Mouse (Mus musculus) gastrocnemius, postnatal 25 days (tissue): ENCODE results near the gene Plk5. TPM values are rescaled to one million over a fixed set of nuclear protein-coding genes. Genes with fewer than 3 reads are reported as not detected.

Experiments
- DNase-seq: peaks from one replicate; pipeline ENCODE4 v3.0.0; 2022
- long read RNA-seq, 2 experiments: library from polyadenylated mRNA; stranded (forward); transcript quantifications; one replicate each; pipeline ENCODE4 v2.0.0; 2021
- total RNA-seq, 2 experiments: library from RNA; stranded (reverse); gene quantifications; 1 replicate in 1 of 2; 2 replicates in 1 of 2; pipeline ENCODE4 v1.2.3; 2021

Plk5 gene
- under 1 TPM; 0.13 TPM for total RNA-seq
- long read RNA-seq, experiment 1, result 0 reads
- long read RNA-seq, experiment 2, result 0 reads

DNA sequence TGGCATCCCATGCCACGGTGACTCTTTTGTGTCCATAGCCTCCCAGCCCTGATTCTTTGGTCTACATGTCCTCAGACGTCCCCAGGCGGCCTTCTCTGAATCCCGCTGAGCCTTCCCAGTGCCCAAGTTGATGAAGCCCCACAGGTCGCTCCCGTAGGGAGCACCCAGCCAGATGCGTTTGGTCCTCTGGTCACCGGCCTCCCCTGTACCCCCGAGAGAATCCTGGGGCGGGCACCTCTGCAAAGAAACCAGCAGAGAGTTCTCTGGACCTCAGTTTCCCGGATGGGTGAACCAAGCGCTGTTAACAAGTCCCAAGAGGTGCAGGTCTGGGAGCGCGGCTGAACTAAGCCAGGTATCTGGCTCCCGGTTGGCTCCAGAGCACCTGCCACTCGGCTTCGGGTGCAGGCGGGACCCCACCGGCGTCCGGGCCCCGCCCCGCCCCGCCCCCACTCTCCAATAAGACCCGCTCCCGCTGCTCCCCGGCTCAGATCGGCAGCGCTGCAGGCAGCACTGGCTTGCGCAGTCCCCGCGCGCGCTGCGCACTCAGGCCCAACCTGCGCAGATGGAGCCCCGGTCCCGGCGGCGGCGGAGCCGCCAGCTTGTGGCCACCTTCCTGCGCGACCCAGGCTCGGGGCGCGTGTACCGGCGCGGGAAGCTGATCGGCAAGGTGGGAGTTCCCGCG lies at the start of gene Plk5:
TSS of gene Plk5 (plus strand) at position 459 of the 682 bp plus-strand sequence.
- no peak for DNase-seq

DNA sequence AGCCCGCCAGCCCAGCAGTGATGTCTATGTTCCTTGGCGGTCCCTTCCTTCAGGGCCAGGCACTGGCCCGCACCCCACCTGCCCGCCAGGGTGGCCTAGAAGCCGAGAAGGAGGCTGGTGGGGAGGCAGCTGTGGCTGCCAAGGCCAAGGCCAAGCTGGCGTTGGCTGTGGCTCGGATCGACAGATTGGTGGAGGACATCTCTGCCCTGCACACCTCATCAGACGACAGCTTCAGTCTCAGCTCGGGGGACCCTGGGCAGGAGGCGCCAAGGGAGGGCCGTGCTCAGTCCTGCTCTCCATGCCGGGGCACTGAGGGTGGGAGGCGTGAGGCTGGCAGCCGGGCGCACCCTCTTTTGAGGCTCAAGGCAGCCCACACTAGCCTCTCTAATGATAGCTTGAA lies 44.7 kb upstream of the Plk5 start:
- no peak for DNase-seq

DNA sequence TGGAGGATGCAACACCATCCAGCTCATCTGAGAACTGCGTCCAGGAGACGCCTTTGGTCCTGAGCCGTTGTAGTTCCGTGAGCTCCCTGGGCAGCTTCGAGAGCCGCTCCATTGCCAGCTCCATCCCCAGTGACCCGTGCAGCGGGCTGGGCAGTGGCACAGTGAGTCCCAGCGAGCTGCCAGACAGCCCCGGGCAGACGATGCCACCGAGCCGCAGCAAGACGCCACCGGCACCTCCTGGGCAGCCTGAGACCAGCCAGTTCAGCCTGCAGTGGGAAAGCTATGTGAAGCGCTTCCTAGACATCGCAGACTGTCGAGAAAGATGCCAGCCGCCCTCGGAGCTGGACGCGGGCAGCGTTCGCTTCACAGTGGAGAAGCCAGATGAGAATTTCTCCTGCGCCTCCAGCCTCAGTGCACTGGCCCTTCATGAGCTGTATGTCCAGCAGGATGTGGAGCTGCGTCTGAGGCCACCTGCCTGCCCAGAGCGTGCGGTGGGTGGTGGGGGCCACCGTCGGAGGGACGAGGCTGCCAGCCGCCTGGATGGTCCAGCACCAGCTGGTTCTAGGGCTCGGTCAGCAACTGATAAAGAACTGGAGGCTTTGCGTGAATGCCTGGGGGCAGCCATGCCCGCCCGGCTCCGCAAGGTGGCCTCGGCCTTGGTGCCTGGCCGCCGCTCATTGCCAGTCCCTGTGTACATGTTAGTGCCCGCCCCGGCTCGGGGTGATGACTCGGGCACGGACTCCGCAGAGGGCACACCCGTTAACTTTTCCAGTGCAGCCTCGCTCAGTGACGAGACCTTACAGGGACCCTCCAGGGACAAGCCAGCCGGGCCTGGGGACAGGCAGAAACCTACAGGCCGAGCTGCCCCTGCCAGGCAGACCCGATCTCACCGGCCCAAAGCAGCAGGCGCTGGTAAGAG lies 43.4 kb upstream of the Plk5 start:
- DNase-seq, result no peak

DNA sequence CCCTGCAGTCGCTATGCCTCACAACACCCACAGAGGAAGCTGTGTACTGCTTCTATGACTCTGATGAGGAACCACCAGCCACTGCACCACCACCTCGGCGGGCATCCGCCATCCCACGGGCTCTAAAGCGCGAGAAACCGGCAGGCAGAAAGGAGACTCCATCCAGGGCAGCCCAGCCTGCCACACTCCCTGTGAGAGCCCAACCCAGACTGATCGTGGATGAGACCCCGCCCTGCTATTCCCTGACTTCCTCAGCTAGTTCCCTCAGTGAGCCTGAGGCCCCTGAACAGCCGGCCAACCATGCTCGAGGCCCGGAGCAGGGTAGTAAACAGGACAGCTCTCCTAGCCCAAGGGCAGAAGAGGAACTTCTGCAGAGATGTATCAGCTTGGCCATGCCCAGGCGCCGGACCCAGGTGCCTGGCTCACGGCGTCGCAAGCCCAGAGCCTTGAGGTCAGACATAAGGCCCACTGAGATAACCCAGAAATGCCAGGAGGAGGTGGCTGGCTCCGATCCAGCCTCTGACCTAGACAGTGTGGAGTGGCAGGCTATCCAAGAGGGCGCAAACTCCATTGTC lies 42.5 kb upstream of the Plk5 start:
- no peak for DNase-seq

DNA sequence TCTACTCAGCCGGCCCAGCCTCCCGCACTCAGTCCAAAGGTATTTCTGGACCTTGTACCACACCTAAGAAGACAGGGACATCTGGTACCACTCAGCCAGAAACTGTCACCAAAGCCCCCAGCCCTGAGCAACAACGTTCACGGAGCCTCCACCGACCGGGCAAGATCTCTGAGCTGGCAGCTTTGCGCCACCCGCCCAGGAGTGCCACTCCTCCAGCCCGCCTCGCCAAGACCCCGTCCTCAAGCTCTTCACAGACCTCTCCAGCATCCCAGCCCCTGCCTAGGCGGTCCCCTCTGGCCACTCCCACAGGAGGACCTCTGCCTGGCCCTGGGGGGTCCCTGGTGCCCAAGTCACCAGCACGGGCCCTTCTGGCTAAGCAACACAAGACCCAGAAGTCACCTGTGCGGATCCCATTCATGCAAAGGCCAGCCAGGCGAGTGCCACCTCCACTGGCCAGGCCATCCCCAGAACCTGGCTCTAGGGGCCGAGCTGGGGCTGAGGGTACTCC lies 41.7 kb upstream of the Plk5 start:
- no peak for DNase-seq

DNA sequence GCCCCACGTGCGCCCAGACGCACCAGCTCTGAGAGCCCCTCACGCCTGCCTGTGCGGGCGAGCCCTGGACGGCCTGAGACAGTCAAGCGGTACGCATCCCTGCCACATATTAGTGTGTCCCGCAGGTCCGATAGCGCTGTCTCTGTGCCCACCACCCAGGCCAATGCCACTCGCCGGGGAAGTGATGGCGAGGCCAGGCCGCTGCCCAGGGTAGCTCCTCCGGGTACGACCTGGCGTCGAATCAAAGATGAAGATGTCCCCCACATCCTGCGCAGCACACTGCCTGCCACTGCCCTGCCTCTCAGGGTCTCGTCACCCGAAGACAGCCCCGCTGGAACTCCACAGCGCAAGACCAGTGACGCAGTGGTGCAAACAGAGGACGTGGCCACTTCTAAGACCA lies 40.9 kb upstream of the Plk5 start:
- DNase-seq, result no peak

DNA sequence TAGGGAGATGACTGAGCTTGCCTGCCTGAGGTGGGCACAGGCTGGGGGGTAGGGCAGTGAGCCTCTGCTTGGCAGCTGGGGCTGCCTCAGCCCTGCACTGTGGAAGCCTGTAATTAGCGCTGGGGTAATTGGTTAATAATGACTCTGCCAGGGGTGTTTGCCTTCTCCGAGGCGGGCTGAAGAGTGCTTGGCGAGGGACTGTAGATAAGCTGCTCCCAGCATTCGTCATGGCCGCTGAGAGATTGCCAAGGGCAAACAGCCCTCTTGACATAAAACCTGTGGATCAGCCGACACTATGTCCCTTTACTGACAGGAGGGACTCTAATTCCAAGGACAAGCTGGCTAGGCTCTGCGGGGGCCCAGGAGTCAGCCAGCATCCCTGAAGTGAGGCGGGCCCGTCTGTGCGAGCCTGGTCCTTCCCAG lies 39.9 kb upstream of the Plk5 start:
- DNase-seq, result no peak

DNA sequence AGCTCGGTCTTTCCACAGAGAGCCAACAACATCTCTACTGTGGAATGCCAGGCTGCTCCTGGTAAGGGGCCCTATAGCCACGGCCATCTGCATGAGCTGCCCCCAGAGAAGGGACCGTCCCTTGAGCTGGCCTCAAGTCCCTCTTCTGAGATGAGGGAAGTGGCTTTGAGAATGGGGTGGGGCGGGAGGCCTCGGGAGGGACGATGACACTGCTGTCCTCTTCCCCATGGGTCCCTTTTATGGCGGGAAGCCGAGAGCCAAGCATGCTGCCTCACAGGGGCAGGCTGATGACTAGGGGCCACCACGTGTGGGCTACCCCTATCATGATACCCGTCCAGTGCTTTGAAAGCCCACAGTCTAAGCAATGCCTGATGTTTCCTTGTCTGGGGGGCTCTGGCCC lies 39.2 kb upstream of the Plk5 start:
- DNase-seq, result no peak

DNA sequence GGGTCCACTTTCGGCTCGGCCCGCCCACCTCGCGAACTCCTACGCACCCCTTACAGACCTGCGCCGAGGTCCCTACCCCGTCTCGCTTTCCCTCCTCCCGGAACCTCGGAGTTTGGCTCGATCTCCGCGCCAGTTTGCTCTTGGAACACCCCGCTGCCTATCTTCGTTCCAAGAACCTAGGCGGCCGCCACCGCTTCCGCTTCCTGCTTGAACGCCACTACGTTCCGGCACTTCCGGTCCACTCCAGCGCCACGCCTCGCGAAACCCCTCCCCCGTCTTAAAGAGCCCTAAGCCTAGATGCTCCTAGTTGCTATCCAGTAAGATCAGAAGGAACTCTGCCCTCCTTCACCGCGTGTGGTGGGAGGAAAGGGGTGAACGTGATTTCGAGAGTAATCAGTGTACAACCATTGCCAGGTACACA lies 35.9 kb upstream of the Plk5 start, which contains the start of gene 2310011J03Rik:
TSS of gene 2310011J03Rik (minus strand) at position 198 of the 421 bp plus-strand sequence.
- peak; percentile 90 for DNase-seq

DNA sequence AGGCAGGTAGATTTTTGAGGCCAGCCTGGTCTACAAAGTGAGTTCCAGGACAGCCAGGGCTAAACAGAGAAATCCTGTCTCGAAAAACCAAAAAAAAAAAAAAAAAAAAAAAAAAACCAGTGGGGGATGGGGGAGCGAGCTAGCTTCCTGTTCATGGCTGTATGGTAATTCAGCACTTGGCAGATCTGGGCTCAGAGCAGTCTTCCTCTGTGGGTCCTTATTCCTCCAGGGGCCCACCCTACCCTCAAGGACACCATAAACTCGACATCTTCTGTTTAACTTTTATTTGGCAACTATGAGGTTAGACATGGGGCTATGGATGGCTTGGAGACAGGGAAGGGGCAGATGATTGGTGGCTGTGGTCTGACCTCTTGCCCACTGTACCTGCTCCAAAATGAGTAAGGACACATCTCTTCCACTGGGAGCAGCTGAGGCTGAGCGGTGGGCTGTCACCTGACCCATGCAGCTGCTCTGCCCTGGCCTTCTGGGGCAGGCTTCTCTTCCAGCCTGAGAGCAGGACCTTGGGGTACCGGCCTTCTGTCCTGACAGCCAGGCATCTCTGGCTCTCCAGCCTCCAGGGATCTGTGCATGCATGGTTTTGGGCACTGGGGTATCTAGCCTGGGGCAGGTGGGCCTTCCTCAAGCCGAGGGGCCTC lies 35.1 kb upstream of the Plk5 start:
- DNase-seq, result no peak

DNA sequence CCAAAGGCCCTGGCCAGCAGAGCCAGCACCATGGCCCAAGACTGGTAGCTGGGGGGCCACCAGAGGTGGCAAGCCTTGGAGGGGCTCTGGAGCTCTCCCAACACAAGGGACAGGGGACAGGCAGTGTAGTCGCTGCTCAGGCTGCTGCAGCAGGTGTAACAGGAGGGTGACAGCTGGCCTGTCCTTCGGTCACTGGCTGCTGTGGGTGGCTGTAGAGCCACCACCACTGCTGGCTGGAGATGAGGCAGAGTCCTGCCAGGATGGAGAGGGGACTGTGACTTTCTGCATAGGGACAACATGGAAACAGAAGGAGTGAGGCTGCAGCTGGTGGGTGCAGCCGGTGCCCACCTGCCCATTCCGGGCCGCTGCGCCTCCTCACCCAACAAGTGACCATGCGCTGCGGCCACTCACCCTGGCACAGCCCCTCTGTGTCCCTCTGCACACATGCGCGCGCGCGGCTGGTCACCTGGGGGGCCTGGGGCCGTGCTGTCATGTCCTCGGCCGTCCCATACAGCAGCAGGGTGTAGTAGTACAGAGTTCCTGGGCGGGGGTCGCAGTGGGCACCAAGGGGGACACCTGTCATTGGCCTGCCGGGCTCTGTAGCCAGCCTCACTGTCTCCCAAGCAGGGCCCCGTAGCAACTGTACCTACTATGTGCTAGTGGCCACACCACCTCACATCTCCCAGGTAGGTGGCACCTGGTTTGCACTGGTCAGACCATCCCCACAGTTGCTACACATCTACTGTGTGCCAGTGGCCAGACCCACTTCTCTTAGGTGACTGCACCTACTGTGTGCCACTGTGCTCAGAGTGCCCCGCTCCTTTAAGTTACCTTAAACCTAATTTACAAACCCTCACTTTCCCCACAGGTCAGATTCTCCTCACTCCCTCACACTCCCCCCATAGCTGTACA lies 34.3 kb upstream of the Plk5 start:
- DNase-seq, result no peak

DNA sequence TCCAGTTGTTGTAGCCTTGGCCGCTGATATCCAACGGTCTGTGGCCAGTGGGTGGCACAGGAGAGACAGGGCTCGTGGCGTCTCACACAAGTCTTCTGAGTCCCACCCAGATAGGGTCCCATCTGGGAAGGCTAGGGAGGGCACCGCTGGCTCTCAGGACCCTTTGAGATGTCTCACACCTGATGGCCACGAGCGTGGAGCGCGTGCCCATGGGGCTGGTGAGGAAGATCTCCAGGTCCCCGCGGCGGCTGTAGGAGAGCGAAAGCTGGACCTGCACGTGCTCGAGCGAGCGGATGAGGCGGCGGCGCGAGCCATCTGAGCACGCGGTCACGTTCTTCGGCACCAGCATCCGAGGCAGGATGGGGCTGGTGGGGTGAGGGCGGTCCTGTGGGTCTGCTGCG lies 33.4 kb upstream of the Plk5 start:
- no peak for DNase-seq

DNA sequence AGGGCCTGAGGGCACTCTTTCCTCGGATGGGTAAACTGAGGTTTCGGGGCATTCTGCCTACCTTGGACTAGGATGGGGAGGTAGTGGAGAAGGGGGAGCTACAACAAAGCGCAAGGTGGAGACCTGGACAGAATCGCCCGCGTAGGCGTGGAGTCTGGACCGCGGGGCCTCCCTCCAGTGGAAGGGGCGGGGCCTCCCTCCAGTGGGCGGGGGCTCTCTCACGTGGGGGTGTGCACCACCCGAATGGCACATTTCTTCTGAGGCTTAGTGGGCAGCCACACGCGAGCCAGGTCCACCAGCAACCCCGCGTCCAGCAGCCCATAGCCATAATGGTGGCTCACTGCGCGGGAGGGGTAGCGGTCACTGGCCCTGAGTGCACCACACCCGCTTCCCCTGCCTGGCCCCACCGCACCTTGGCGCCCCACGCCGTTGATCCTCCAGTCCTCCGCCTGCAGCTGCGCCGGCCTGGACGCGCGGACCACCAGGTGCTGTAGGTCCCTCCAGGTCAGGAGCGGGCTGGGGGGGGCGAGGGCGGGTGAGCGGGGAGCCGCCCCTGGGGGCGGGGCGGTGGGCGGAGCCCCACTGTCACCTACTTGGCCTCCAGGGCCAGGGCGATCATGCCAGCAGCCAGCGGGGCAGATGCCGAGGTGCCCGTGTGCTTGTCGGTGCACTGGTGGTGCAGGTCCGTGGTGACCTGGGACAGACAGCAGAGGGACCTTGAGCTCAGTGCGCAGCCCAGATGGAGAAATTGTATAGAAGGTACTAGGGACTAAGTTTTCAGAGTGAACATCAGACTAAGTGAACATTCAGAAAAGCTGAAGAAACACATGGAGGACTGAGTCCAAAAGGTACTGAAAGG lies 32.8 kb upstream of the Plk5 start:
- peak; percentile 76 for DNase-seq

DNA sequence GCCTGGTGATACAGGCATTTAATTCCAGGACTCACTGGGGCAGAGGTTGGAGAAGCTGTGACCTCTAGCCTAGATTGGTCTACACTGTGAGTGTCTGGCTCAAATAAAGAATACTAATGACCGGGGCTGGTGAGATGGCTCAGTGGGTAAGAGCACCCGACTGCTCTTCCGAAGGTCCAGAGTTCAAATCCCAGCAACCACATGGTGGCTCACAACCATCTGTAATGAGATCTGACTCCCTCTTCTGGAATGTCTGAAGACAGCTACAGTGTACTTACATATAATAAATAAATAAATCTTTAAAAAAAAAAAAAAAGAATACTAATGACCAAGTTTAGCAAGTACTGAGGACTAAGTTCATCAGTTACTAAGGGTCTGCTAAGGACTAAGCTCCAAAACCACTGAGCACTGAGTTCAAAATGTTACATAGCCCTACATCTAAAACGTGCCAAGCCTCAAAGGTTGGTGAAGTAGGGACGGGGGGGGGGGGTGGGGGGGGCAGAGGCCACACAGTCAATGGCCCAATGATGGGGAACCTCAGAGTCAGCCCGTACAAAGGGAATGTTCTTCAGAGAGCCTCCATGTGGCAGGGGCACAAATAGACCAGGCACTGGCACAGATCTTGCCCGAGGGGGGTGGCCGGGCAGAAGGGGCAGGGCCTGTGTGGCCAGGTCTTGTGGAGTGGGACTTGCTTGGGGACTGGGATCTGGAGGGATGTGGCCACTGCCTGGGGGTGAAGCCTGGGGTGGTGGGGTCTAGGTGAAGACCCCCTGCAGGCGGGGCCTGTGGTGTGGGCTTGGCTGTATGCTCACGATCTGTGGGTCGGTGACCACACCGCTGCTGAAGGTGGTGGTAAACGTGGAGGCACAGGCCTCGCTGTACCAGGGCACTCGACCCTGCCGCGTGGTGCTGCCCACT lies 31.9 kb upstream of the Plk5 start:
- no peak for DNase-seq

DNA sequence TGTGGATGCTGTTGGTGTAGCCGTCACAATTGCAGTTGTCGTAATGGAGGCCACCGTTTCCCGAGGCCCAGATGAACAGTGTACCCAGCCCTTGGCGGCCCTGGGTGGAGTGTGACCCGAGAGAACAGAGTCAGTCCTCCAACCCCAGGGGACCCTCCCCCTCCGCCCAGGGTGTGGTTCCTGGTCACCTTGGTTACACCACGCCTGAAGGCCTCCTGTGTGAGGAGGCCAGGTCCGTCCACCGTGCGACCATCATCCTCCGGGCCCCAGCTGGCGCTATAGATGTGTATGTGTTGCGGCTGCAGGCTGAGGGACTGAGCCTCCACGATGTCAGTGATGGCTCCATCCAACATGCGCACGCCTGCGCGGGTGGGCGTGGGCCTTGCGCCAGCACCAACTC lies 31.2 kb upstream of the Plk5 start:
- DNase-seq, result no peak

DNA sequence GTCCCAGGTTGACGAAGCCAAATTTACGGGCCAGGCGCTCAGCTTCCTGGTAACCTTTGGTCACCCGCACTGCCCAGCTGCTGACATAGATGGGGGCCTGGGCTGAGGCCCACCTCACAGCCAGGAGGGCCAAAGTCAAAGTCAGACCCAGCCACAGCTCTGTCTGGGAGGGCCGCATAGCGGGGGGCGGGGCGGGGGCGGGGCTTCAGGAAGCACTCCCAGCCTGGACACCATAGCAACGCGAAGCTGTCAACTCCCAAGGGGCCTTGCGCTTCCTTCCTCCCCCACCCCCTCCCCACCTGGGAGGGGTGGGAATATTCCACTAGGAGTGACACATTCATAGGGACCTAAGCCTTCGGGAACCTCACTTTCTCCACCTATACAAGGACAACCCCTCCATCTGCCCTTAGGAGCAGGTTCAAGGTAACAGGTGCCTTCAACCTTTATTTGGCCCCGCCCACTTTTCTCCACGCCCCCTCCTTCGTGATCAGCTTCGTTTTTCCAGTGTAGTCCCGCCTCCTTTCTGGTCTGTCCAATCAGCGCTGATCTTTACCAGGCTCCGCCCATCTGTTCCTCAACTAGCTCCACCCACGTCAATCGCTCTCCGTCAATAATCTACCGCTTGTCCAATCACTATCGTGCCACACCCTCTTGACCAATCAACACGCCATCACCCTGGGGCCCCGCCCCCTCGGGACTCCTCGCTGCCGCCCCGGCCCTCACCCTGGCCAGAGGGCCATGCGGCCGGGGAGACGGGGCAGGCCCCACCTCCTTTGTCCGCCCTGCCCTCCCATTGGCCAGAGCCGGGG lies 26.8 kb upstream of the Plk5 start, which contains the start of the genes Pcsk4 and Reep6:
TSS of gene Pcsk4 (minus strand) at position 226 of the 809 bp plus-strand sequence.
TSS of gene Reep6 (plus strand) at position 681 of the 809 bp plus-strand sequence.
- DNase-seq, result peak; percentile 98

DNA sequence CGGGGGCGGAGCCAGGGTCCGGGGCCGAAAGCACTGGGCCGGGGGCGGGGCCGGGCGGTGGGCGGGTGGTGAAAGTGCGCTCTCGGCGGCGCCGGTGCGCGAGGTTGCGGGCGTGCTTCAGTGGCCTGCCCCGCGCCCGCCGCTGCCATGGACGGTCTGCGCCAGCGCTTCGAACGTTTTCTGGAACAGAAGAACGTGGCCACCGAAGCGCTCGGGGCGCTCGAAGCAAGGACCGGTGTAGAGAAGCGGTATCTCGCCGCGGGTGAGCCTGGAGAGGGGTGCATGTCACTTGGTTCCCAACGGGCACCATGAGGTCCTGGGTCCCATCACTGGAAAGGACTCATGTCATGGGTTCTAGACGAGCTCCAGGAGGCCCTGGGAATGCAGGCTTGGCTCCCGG lies 26.2 kb upstream of the Plk5 start:
- DNase-seq, result no peak

DNA sequence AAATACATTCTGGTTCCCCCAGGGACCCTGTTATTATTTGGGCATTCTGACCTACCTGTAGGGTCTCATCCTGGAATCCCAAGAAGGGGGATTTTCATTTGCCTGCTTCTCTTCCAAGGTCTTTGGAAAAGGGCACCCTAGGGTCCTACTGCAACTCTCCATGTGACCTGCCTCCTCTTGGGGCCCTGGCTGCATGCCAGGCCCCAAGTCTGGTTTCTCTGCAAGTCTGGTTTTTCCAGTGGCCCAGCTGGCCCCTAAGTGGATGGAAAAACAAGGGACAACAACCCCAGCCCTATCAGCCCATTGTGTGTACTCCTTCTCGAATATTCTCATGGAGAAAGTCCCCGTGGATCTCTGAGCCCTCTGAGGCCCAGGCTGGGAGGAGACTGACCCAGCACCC lies 25.4 kb upstream of the Plk5 start:
- DNase-seq, result no peak
